Mouse (Mus musculus): ENCODE measurements around the gene Midn. TPM values are rescaled to one million over a fixed set of nuclear protein-coding genes. Genes with fewer than 3 reads are reported as not detected.

Gene Midn
- polyA plus RNA-seq, 1 experiment = 70.1 TPM

- Histone ChIP-seq H3K4me3 (ENCODE audit: control insufficient read depth, low read depth, low read length) (peak overlapping the region; percentile 79), H3K27me3 (ENCODE audit: control insufficient read depth, insufficient read depth, low read length) (no peaks in the 10 kb centered on the region), H3K4me1 (ENCODE audit: control insufficient read depth, insufficient read depth, low read length) (peaks cover 23% of the 10 kb centered on the region), H3K27ac (ENCODE audit: control insufficient read depth, insufficient read depth, low read depth, low read length) (peak overlapping the region; percentile 76), H3K36me3 (ENCODE audit: control insufficient read depth, insufficient read depth, low read length) (no peaks in the 10 kb centered on the region; the same call in none of the 2 replicates)
- TF ChIP-seq CTCF (IDR thresholded peaks at IDR 0.05; ENCODE audit: control insufficient read depth, insufficient read depth, insufficient replicate concordance, low read depth, low read length) (no peak), POLR2A (IDR thresholded peaks at IDR 0.05; ENCODE audit: control insufficient read depth, low read depth, low read length) (0 out of 2 replicates have a peak, but pooled peaks have one; percentile 11)
Measured at GRCm38 (mm10) chr10:80116927-80117691, 31.0 kb upstream of the Midn start.

GRCm38 (mm10) chr10:80117736-80118135 is 30.3 kb upstream of the Midn start:
- TF ChIP-seq CTCF (IDR thresholded peaks at IDR 0.05; ENCODE audit: control insufficient read depth, insufficient read depth, insufficient replicate concordance, low read depth, low read length) (no peak), POLR2A (IDR thresholded peaks at IDR 0.05; ENCODE audit: control insufficient read depth, low read depth, low read length) (no peak)
- H3K4me1 ChIP-seq (ENCODE audit: control insufficient read depth, insufficient read depth, low read length) = peaks cover 23% of the 10 kb centered on the region
- H3K36me3 ChIP-seq (ENCODE audit: control insufficient read depth, insufficient read depth, low read length) = no peaks in the 10 kb centered on the region; the same call in none of the 2 replicates
- H3K27ac ChIP-seq (ENCODE audit: control insufficient read depth, insufficient read depth, low read depth, low read length) = no peak overlapping the region
- H3K4me3 ChIP-seq (ENCODE audit: control insufficient read depth, low read depth, low read length) = peak overlapping the region; percentile 79
- no peaks in the 10 kb centered on the region for H3K27me3 ChIP-seq (ENCODE audit: control insufficient read depth, insufficient read depth, low read length)

GRCm38 (mm10) chr10:80118552-80118951 is 29.5 kb upstream of the Midn start:
- Histone ChIP-seq H3K27me3 (ENCODE audit: control insufficient read depth, insufficient read depth, low read length) (no peaks in the 10 kb centered on the region), H3K4me1 (ENCODE audit: control insufficient read depth, insufficient read depth, low read length) (peaks cover 22% of the 10 kb centered on the region), H3K36me3 (ENCODE audit: control insufficient read depth, insufficient read depth, low read length) (no peaks in the 10 kb centered on the region; the same call in none of the 2 replicates), H3K27ac (ENCODE audit: control insufficient read depth, insufficient read depth, low read depth, low read length) (no peak overlapping the region), H3K4me3 (ENCODE audit: control insufficient read depth, low read depth, low read length) (no peak overlapping the region; the same call in 1 of the 2 replicates)
- no peak for TF ChIP-seq POLR2A (IDR thresholded peaks at IDR 0.05; ENCODE audit: control insufficient read depth, low read depth, low read length)
- TF ChIP-seq CTCF (IDR thresholded peaks at IDR 0.05; ENCODE audit: control insufficient read depth, insufficient read depth, insufficient replicate concordance, low read depth, low read length) = no peak

GRCm38 (mm10) chr10:80120146-80120545 is 27.9 kb upstream of the Midn start:
- TF ChIP-seq POLR2A (IDR thresholded peaks at IDR 0.05; ENCODE audit: control insufficient read depth, low read depth, low read length) (no peak), CTCF (IDR thresholded peaks at IDR 0.05; ENCODE audit: control insufficient read depth, insufficient read depth, insufficient replicate concordance, low read depth, low read length) (no peak)
- no peak overlapping the region for H3K4me3 ChIP-seq (ENCODE audit: control insufficient read depth, low read depth, low read length)
- H3K27ac ChIP-seq (ENCODE audit: control insufficient read depth, insufficient read depth, low read depth, low read length) = no peak overlapping the region
- no peaks in the 10 kb centered on the region for H3K27me3 ChIP-seq (ENCODE audit: control insufficient read depth, insufficient read depth, low read length)
- H3K36me3 ChIP-seq (ENCODE audit: control insufficient read depth, insufficient read depth, low read length) = no peaks in the 10 kb centered on the region; the same call in none of the 2 replicates
- H3K4me1 ChIP-seq (ENCODE audit: control insufficient read depth, insufficient read depth, low read length) = peaks cover 17% of the 10 kb centered on the region

GRCm38 (mm10) chr10:80121639-80122038 is 26.4 kb upstream of the Midn start:
- Histone ChIP-seq H3K4me1 (ENCODE audit: control insufficient read depth, insufficient read depth, low read length) (peaks cover 16% of the 10 kb centered on the region), H3K4me3 (ENCODE audit: control insufficient read depth, low read depth, low read length) (no peak overlapping the region), H3K27me3 (ENCODE audit: control insufficient read depth, insufficient read depth, low read length) (no peaks in the 10 kb centered on the region), H3K27ac (ENCODE audit: control insufficient read depth, insufficient read depth, low read depth, low read length) (no peak overlapping the region), H3K36me3 (ENCODE audit: control insufficient read depth, insufficient read depth, low read length) (no peaks in the 10 kb centered on the region; the same call in none of the 2 replicates)
- no peak for TF ChIP-seq CTCF (IDR thresholded peaks at IDR 0.05; ENCODE audit: control insufficient read depth, insufficient read depth, insufficient replicate concordance, low read depth, low read length)
- no peak for TF ChIP-seq POLR2A (IDR thresholded peaks at IDR 0.05; ENCODE audit: control insufficient read depth, low read depth, low read length)

GRCm38 (mm10) chr10:80123932-80124562 is 24.0 kb upstream of the Midn start:
- Histone ChIP-seq H3K27ac (ENCODE audit: control insufficient read depth, insufficient read depth, low read depth, low read length) (no peak overlapping the region), H3K4me3 (ENCODE audit: control insufficient read depth, low read depth, low read length) (no peak overlapping the region), H3K4me1 (ENCODE audit: control insufficient read depth, insufficient read depth, low read length) (0 out of 2 replicates have a peak, but pooled peaks cover 2% of the 10 kb centered on the region), H3K36me3 (ENCODE audit: control insufficient read depth, insufficient read depth, low read length) (no peaks in the 10 kb centered on the region; the same call in none of the 2 replicates), H3K27me3 (ENCODE audit: control insufficient read depth, insufficient read depth, low read length) (no peaks in the 10 kb centered on the region)
- no peak for TF ChIP-seq CTCF (IDR thresholded peaks at IDR 0.05; ENCODE audit: control insufficient read depth, insufficient read depth, insufficient replicate concordance, low read depth, low read length)
- TF ChIP-seq POLR2A (IDR thresholded peaks at IDR 0.05; ENCODE audit: control insufficient read depth, low read depth, low read length) = no peak

GRCm38 (mm10) chr10:80127920-80128319 is 20.2 kb upstream of the Midn start:
- TF ChIP-seq CTCF (IDR thresholded peaks at IDR 0.05; ENCODE audit: control insufficient read depth, insufficient read depth, insufficient replicate concordance, low read depth, low read length) = no peak
- no peak for TF ChIP-seq POLR2A (IDR thresholded peaks at IDR 0.05; ENCODE audit: control insufficient read depth, low read depth, low read length)
- Histone ChIP-seq H3K4me3 (ENCODE audit: control insufficient read depth, low read depth, low read length) (no peak overlapping the region), H3K27ac (ENCODE audit: control insufficient read depth, insufficient read depth, low read depth, low read length) (no peak overlapping the region), H3K27me3 (ENCODE audit: control insufficient read depth, insufficient read depth, low read length) (no peaks in the 10 kb centered on the region), H3K36me3 (ENCODE audit: control insufficient read depth, insufficient read depth, low read length) (no peaks in the 10 kb centered on the region; the same call in 1 of the 2 replicates), H3K4me1 (ENCODE audit: control insufficient read depth, insufficient read depth, low read length) (peaks cover 3% of the 10 kb centered on the region; the same call in 1 of the 2 replicates)

Data from testis, adult 2 months (tissue).